Mouse (Mus musculus): ENCODE data around the gene Aff1.

Aff1 gene

DNA sequence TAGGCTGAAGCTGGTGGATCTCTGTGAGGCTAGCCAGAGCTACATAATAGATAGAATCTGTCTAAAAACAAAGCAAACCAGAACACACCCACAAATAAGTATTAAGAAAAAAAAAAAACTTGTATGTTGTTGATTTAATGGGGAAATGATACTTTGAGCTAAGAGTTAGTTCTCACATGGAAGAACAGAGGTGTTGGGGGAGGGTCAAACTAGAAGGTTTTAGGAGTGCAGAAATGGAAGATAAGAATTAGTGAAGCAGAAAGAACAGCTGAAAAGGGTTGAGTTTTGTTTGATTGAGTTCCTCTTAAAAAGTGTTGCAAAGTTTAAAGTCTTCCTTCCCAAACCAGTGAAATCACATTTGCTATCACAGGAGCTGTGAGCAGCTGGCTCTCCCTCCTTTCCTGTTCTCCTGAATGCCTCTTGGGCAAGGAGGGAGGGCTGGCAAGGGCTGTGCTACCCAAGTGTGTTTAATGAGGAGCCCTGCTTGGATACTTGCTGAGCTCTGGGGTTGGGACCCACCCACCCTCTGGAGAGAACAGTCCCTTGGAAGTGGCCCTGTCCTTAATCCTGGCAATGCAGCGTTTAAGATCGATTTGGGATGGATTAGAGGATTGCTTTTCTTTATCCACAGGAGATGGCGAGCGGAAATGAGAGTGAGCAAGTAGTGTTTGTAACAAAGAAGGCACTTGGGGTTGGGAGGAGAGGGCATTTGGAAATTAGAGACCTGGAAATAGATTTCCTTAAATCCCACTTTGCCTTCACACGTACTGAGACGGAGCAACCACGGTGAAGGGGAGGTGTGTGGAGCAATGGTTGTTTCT, 57.5 kb downstream of the Aff1 start:
- no peak for DNase-seq (ENCODE audit: low spot score in 2 of 2)

DNA sequence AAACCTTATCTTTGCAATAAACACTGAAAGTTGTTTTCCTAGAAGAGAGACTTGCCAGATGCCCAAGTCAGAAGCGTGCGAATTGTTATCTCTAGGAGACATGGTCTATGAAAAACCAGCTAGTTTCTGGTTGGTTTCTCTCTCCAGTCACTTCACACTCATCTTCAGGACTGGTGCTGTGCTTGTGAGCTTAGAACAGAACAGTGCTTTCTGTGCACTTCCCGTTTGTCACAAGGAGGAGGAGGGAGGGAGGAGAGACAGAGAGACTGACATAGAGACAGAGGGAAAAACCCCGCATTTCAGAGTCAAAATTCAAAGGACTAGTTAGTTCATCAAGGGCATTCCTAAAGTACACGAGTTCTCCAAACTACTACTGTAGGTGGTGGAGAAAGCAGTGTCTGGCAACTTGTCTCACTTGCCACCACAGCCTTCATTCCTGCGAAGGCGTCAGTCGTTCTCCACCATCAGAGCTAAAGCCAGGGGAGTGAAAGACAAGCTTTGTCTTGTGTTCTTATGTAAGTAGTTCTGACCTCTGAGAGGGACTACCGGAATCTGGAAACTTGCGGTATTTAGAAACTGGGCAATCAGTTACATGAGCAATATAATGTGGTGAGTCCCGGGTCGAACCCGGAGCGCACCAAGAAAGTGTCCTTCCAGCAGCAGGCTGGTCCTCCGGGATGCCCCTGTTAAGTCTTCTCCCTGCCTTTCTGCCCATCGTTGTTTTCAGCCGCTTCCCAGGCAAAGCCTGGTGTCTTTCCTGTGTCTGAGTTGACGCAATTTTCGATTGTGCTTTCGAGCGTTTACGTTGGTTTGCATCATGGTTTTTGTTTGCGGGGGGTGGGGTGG, 60.7 kb downstream of the Aff1 start:
- DNase-seq (ENCODE audit: low spot score in 2 of 2) = no peak

DNA sequence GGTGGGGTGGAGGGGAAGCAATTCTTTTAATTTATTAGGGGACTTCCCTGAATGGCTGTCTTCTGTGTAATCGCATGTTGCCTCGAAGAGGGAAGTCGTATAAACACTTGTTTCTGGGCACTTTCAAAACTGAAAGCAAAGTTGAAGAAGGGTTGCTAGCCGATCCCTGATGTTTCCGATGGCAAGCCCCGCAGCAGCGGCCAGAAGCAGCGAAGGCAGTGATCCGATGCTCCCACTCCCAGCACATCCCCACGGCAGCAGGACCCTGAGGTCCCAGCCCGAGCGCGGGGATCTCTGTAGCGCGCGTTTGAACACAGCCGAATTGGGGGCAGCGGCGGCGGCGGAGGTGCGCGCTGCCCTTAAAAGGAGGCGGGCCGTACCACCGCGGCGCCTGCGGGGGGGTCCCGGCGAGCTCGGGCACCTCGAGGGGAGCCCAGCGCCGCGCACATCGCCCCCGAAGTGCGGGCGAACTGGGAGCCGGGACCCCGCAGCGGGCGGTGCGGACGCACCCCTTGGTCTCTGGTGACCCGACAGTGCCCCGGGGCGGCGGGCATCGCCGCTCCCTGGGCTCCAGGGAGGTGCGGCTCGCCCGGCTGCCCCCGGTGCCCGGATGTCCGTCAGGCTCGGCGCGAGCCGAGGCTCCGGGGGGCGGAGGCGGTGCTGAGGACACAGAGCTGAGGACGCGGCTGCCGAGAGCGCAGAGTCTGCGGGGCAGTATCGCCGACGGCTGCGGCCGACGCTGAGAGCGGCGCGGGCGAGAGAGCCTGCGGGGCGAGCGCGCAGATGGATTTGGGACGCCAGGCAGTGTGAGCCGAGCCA, 61.5 kb downstream of the Aff1 start:
- DNase-seq (ENCODE audit: low spot score in 2 of 2) = peak; percentile 69 to 77

DNA sequence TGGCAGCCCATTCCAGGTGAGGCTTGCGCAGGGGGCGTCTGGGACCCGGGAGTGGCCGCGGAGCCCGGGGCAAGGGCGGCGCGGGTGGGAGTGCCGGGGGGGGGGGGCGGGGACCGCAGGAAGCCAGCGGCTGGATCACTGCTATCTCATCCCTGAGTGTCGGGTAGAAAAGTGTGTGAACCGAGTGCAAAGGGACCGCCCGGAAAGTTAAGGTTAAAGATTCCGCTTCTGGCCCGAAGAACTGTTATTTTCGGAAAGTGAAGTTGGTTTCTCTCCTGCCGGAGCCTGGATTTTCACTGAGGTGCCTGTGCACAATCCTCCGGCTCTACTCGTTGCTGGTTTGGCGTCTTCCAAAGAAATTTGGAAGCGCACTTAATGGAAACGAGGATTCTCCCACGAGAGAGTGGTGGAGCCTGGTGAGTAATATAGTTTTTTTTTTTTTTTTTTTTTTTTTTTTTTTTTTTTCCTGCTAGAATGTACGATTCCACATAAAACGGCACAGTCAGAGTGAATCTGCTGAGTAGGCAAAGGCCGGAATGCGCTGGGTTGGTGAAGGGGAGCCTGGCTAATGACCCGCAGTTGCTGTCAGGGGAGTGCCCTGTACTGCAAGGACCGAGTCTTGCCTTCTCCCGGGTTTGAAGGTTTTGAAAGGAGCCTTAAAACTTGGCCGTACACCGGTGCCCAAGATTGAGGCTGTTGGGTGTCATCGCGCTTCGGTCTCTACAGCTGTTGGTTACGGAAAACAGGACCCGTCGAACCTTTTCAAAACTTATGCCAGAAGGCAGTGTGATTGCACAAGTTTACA, 62.4 kb downstream of the Aff1 start:
- no peak for DNase-seq (ENCODE audit: low spot score in 2 of 2)

DNA sequence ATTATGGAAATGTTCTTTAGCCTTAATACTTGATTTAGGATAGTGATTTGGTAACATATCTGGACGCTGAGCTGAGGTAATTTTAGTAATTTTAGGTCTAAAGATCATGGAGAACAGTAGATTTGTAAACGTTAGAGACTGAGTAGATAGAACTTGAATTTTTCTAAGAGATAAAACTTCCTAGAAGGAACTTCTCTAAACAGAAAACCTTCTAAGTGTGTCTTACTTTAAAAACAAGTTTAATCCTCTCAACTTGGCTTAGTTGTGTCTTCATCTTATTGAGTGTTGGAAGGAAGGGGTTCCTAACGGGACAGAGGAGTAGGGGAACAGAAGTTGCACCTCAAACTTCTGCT, 62.9 kb downstream of the Aff1 start:
- no peak for DNase-seq (ENCODE audit: low spot score in 2 of 2)

DNA sequence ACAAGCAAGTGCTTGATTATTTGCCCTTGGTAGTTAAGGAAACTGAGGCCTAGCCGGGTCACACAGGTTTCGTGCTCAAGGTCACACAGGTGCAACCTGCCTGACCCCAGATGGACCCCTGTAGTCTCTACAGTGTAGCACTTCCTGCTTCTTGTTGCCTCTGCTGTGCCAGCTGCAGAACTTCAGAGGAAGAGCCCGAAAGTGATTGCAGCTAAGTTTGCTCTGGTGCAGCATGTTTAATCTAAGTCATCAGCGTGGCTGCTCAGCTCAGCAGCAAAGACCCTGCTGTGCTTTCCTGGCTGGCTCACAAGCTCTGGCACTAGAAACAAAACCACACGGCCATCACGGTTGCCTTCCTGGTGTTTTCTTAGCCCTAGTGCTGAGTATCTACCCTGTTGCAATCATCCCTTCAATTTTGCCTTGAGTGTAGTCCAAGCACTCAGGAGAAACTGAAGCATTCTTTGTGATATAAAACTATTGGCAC, 64.1 kb downstream of the Aff1 start:
- no peak for DNase-seq (ENCODE audit: low spot score in 2 of 2)

DNA sequence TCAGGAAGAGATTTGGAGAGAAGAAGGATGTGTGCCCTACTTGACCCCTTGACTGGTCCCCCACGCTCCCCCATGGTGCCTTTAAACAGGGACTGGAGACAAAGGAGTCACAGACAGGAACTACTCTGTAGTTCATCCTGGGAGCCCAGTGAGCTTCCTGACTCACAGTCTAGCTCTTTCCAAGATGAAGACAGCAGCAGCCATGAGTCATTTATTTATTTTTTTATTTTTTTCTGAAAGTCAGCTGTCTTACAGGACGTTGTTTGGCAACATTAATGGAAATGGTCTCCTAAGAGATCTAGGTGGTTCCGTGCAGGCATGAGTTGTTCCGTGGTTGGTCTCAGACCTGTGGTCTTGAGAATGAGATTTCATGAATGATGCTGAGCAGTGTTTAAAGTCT, 66.3 kb downstream of the Aff1 start:
- no peak for DNase-seq (ENCODE audit: low spot score in 2 of 2)

DNA sequence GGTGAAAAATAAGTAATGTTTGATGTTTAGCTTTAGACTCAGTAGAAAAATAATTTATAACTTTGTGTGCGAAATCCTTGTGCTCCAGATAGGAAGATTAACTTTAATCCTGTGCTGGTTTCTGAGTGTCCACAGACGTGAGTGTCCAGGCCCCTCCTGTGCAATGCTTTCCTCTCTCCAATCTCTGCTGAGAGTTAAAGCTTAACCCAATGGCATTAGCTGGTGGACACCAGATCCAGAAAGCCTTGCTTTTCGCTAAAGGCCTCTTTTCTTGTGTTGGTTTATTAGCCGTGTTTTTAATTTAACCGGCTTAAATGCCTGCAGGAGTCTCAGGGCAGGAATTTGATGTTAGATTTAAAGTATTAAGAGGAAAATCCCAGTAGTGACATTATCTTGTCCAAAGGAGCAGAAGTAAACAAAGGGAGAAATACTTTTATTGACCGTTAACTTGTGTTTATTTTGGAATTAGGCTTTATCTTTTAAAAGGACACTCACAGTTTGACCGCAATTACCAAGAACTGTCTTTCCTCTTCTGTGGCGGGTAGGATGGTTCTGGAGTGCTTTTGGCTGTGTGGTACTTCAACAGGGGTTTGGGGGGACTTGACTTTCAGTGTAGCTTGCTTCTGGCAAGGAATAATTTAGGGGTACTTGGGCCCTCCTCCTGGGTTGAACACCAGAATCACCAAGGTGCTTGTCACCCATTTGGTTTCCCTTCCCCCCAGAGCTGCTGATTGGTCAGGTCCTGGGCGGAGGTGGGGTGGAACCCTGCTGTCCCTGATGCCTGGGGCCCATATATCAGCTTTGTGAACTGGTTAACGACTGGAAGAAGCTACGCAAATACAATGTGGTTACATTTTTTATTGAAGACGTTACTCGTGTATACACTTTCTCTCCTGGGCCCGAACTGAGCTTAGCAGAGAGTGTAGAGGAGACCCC, 67.6 kb downstream of the Aff1 start:
- no peak for DNase-seq (ENCODE audit: low spot score in 2 of 2)

DNA sequence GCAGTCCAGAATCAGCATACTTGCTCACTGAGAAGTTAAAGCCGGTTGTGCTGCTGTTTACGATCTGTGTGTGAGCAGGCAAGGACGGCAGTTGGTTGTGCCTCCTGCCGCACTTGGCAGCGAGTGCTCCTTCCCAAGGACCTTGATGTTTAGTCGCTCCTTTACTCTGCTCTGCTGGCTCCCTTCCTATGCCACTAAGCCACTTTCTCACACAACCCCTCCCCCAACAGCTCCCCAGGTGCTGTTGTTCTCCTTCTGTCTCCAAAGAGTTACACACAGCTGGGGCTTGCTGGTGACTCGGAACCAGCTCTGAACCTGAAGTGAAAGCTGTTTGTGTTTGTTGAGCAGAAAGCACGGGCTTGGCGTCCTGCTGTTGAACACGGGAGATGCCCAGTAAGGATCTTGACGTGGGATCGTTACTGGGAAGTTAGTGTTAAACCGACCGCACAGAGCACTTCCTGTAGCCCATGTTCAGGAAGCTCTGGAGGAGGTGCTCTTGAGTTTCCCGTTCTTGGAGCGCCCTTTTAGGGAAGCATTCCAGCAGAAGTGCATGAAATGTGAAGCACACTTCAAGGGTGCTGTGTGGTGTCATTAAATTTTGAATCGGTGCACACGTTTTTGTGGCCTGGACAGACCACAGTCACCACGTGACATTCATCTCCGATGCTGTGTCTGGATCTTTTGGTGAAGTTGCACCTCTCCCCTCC, 68.4 kb downstream of the Aff1 start:
- DNase-seq (ENCODE audit: low spot score in 2 of 2) = no peak

DNA sequence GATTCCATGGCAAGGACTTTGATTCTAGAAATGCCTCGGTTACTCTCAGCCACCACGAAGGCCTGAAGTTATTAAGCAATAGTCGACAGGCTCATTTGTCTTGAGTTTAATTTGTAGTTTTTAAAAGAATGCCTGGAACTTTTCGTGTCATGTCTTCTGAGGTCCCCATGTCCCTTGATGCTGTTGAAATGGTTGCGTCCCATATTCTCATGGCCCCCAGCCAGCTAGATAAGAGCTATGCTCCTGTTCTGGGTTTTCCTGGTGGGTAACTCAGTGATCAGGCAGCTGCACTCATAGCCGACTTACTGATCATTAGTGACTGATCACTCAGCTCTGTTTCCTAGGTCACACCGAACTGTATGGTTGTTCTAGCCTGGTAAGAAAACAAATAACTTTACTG, 69.6 kb downstream of the Aff1 start:
- DNase-seq (ENCODE audit: low spot score in 2 of 2) = no peak

DNA sequence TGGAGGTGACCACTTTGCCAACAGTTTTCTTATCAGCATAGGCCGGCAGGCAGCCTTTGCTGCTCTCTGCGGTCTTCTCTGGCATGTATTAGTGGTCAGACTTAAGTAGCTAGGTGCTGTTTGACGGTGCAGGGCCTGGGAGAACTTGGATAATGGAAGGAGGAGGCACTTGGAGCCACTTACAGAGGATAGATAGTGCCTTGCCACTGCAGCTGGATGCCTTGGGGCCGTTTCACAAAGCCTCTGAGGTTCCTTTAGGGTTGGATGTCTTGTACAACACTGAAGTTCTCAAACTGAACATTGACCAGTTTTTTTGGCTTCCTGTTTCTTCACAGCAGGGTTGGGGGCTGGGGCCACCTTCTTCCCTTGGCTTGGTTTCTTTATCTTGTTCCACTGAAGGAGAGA, 70.7 kb downstream of the Aff1 start:
- no peak for DNase-seq (ENCODE audit: low spot score in 2 of 2)

DNA sequence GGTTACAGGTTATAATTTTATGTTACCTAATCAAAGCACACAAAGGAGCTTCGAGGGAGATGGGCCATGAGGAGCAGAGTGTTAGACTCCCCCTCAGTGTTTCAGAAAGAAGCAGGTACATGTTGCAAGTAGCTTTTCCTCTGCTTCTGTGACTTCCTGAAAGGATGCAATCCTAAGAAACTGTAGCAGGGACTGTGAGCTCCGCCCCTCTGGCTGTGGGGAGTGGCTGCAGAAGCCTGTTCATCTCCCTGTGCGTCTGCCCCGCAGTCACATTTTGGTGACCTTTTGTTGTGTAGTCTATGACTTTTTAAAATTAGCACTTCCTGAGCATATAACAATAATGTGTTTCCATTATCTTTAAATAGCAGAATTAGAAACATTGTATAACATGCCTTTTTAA, 73.2 kb downstream of the Aff1 start:
- no peak for DNase-seq (ENCODE audit: low spot score in 2 of 2)

DNA sequence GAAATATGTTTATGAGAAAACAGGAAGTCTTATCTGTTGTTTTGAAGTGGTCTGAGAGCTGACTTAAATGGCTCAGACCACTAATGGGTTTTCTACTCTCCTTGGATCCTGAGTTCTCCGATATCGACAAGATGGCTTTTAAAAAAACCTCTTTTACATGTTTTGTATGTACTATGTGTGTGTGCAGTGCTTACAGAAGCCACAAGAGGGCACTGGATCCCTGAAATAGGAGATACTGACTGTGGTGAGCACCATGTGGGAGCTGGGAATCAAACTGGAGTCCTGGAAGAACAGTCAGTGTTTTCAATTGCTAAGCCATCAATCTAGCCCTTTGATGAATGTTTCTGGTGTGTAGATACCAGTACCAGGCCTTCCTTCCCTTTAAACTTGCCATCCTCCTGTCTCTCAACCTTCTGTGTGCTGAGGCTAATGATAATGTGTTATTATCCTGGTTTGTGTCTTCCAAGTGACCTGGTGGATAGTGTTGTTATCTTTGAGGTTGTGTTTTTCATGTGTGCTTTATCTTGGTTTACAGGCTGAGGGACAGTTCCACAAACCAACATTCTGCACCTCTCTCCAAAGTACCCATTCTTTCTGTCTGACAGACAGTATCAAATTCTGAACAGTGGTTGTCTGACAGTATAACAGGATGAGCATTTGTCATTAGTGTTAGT, 73.7 kb downstream of the Aff1 start:
- no peak for DNase-seq (ENCODE audit: low spot score in 2 of 2)

DNA sequence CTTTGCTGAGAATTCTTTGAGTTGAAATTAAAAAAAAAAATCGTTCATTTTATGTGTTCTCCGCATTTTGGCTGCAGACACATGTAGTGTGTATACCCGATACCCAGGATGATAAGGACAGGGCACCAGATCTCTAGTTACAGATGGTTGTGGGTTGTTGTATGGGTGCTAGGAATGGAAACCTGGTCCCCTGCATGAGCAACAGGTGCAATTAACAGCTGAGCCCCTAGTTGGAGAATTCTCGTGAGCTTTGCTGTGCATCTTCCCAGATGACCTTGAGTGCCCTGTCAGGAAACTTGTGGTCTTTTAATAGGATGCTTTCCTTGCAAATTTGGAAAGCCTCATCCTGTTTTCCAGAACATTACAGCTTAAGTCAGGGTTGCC, 74.2 kb downstream of the Aff1 start:
- no peak for DNase-seq (ENCODE audit: low spot score in 2 of 2)

DNA sequence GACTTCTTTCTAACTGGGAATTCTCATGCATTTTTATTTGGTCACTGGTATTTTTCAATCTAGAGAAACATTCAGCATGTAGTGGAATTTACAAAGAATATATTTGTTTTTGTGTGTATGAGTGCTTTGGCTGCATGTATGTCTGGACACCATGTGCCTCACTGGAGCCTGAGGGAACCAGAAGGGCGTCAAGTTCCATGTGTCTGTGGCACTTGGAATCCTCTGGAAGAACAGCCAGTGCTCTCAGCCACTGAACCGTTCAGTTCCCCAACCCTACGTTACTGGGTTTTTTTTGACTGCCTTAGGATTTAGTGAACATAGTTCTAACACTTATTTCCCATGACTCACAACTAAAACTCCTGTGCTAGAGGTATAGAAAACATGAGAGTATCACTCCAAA, 76.8 kb downstream of the Aff1 start:
- no peak for DNase-seq (ENCODE audit: low spot score in 2 of 2)

DNA sequence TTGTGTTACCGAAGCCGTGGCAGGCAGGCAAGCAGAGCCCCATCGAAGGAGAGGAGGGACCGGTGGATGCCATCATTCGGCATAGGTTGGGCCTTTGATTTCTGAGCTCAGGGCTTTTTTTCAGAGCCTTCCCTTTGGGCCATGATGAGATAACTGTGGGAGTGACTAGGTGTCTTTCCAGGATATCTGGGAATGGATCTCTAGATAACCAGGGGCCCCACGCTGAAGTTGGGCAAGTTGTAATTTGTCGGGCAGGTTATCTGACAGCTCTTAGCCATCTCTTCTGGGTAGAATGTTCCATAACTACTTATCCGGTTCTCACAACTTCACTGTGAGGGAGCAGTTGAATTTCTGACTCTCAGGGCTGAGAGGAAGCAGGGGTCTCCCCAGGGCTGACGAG, 77.5 kb downstream of the Aff1 start:
- no peak for DNase-seq (ENCODE audit: low spot score in 2 of 2)

DNA sequence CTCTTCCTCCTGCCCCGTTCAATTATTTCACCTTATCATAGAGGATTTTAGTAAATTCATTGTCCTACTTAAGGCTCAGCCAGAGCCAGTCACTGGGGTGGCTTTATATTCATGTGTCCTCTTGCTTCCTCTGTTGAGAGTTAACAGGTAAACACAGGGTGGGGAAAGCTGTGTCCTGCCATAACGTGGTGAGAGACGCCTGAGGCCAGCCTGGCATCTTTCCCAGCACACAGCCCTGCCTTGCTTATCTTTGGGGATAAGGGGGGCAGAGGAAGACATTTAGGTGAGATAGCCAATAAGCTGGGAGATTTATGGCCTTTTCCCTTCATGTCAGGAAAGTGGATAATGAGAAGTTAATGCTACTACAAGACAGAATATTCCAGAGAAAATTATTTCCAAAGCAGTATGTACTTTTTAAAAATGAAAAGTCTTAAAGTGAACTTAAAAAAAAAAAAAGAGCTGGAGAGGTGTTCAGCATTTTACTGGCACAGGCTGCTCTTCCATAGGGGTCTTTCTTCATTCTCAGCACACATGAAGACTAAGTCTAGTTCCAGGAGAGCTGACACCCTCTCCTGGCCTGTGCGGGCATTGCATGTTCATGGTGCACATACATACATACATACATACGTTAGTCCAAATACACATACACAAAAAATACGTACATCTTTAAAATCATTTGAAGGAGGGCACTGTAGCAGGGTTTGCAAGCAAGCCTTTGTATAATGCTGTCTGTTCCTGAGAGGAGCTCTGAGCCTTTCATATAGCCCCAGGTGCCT, 78.5 kb downstream of the Aff1 start:
- no peak for DNase-seq (ENCODE audit: low spot score in 2 of 2)

DNA sequence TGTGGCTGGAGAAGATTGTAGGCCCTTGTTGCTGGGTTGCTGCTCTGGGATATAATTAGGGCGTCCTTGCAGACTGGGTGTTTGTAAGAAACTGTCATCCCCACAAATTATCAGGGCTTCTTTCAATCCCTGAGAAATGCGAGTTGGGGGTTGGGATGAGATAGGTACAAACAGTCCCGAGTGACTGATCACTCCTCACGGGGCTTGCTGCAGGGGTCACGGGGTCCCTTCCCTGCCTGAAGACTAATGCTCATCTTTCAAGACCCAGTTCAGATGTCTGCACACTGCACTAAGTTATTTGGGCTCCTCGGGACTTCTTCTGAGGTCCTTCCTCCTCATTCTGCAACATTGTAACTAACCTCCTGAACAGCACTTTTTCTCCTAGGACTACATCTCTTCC, 79.2 kb downstream of the Aff1 start:
- no peak for DNase-seq (ENCODE audit: low spot score in 2 of 2)
